Mouse (Mus musculus) MEL (cell line): Measurements from ENCODE around the gene Nelfe.

Experiments used
- BHLHE40 ChIP-seq: IDR thresholded peaks from 2 replicates; pipeline ENCODE4 v1.6.1; 2012; ENCODE audit warnings: low read depth, mild to moderate bottlenecking, inconsistent platforms, low read length, improper control_type of control experiment, borderline replicate concordance
- CTCF ChIP-seq, 3 experiments: IDR thresholded peaks in 2 of 3; conservative IDR thresholded peaks in 1 of 3; 2 replicates each; pipeline ENCODE4 v1.5.1; 2011 to 2012; ENCODE audit warnings: low read length in 3 of 3, low read depth in 2 of 3, mild to moderate bottlenecking in 2 of 3, improper control_type of control experiment in 1 of 3, inconsistent platforms in 1 of 3, mixed read lengths in 1 of 3, moderate library complexity in 1 of 3; ENCODE audit not compliant: control insufficient read depth in 1 of 3, insufficient read depth in 1 of 3, poor library complexity in 1 of 3, severe bottlenecking in 1 of 3
- E2F4 ChIP-seq: IDR thresholded peaks from 2 replicates; pipeline ENCODE4 v1.6.1; 2011; ENCODE audit warnings: low read depth, low read length, improper control_type of control experiment, borderline replicate concordance
- GATA1 ChIP-seq: IDR thresholded peaks from 2 replicates; pipeline ENCODE4 v1.6.1; 2011; ENCODE audit warnings: low read depth, low read length, improper control_type of control experiment
- HCFC1 ChIP-seq: IDR thresholded peaks from 2 replicates; pipeline ENCODE4 v1.6.1; 2012; ENCODE audit warnings: low read depth, mild to moderate bottlenecking, inconsistent platforms, low read length, improper control_type of control experiment, moderate library complexity
- MXI1 ChIP-seq: IDR thresholded peaks from 2 replicates; pipeline ENCODE4 v1.6.1; 2011; ENCODE audit warnings: mild to moderate bottlenecking, low read depth, low read length, improper control_type of control experiment
- POLR2A ChIP-seq, 2 experiments: IDR thresholded peaks; 2 replicates each; pipeline ENCODE4 v1.6.1; 2011 to 2012; ENCODE audit warnings: low read length in 2 of 2, mild to moderate bottlenecking in 2 of 2, control low read depth in 1 of 2, improper control_type of control experiment in 1 of 2, low read depth in 1 of 2, moderate library complexity in 1 of 2; ENCODE audit not compliant: control insufficient read depth in 1 of 2, insufficient read depth in 1 of 2, poor library complexity in 1 of 2
- RAD21 ChIP-seq: IDR thresholded peaks from 2 replicates; pipeline ENCODE4 v1.6.1; 2011; ENCODE audit warnings: mild to moderate bottlenecking, low read depth, low read length, improper control_type of control experiment
- SIN3A ChIP-seq: IDR thresholded peaks from 2 replicates; pipeline ENCODE4 v1.6.1; 2012; ENCODE audit warnings: low read length, improper control_type of control experiment, inconsistent platforms
- TBP ChIP-seq: IDR thresholded peaks from 2 replicates; pipeline ENCODE4 v1.8.0; 2011; ENCODE audit warnings: low read depth, low read length, improper control_type of control experiment
- USF1 ChIP-seq: IDR thresholded peaks from 2 replicates; pipeline ENCODE4 v1.6.1; 2014; ENCODE audit warnings: low read depth, mild to moderate bottlenecking, inconsistent platforms, low read length, improper control_type of control experiment, moderate library complexity
- USF2 ChIP-seq, 2 experiments: IDR thresholded peaks; 2 replicates each; pipeline ENCODE4 v1.6.1; 2011 to 2012; ENCODE audit warnings: improper control_type of control experiment in 2 of 2, low read length in 2 of 2, borderline replicate concordance in 1 of 2, inconsistent platforms in 1 of 2, low read depth in 1 of 2, mild to moderate bottlenecking in 1 of 2; ENCODE audit not compliant: insufficient read depth in 1 of 2

GRCm38 (mm10) chr17:34862416-34863081 is 12.4 kb downstream of the Nelfe start, which contains the start of gene Cfb:
- TF ChIP-seq HCFC1 = no peak
- no peak for TF ChIP-seq CTCF (IDR thresholded peaks at IDR 0.05 in 2 of 3, conservative IDR thresholded peaks at IDR 0.05 in 1 of 3; ENCODE audit: control insufficient read depth in 1 of 3, insufficient read depth in 1 of 3, low read depth in 2 of 3, low read length in 3 of 3, poor library complexity in 1 of 3, severe bottlenecking in 1 of 3)
- no peak for TF ChIP-seq MXI1
- no peak for TF ChIP-seq GATA1
- TF ChIP-seq BHLHE40 = no peak
- TF ChIP-seq USF2 (IDR thresholded peaks at IDR 0.05; ENCODE audit: borderline replicate concordance in 1 of 2, insufficient read depth in 1 of 2, low read depth in 1 of 2, low read length in 2 of 2) = no peak
- TF ChIP-seq USF1 = no peak
- TF ChIP-seq TBP = no peak
- no peak for TF ChIP-seq SIN3A
- no peak for TF ChIP-seq POLR2A (IDR thresholded peaks at IDR 0.05; ENCODE audit: control insufficient read depth in 1 of 2, insufficient read depth in 1 of 2, low read depth in 1 of 2, low read length in 2 of 2, poor library complexity in 1 of 2)
- no peak for TF ChIP-seq E2F4
- no peak for TF ChIP-seq RAD21
